Mouse (Mus musculus): Measurements from ENCODE around the gene Troap. TPM values are rescaled to one million over a fixed set of nuclear protein-coding genes. Genes with fewer than 3 reads are reported as not detected.

Troap gene
- polyA plus RNA-seq, 1 experiment from 2014 or later, result 29.2 TPM

DNA sequence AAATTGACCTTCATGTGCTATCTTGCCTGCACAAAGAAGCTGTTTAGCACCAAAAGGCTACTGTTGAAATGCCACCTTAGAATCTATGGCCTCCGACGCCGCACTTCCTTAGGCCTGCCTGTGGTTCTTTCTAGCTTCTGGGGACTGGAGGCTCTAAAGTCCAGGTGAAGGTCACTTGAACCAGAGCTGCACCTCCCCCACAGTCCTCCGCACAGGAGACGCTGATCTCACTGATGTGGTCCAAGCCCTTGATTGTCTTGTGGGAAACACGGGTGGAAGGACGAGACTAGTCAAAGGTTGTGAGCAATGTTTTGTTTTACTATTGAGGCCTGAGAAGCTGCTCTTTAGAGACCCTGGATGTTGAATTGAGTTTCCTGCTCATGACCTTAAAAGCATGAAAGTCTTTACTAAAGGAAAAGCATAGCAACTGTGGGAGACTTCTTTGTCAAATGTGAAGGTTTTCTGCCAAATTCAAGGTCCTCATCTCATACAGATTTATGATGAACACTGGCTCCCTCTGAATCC lies 41.6 kb upstream of the Troap start:
- ATAC-seq (ENCODE audit: low FRiP score), result no peak
- WGBS, result 70% methylated on average over 7 of the region's 7 CpGs
- Histone ChIP-seq H3K36me3 (peaks cover 19% of the 10 kb centered on the region), H3K9ac (no peak overlapping the region), H3K4me3 (no peak overlapping the region), H3K9me3 (replicated peaks) (no peaks in the 10 kb centered on the region), H3K27me3 (peaks cover 20% of the 10 kb centered on the region), H3K27ac (no peak overlapping the region), H3K4me2 (replicated peaks) (peak overlapping the region; percentile 64), H3K4me1 (peaks cover 24% of the 10 kb centered on the region)

- H3K27ac ChIP-seq, result no peak overlapping the region
- no peak overlapping the region for H3K4me2 ChIP-seq (replicated peaks)
- peaks cover 19% of the 10 kb centered on the region for H3K36me3 ChIP-seq
- ATAC-seq (ENCODE audit: low FRiP score), result no peak
- no peak overlapping the region for H3K9ac ChIP-seq
- peaks cover 20% of the 10 kb centered on the region for H3K27me3 ChIP-seq
- 92% methylated on average over 7 of the region's 7 CpGs for WGBS
- peaks cover 24% of the 10 kb centered on the region for H3K4me1 ChIP-seq
- H3K9me3 ChIP-seq (replicated peaks), result no peaks in the 10 kb centered on the region
- H3K4me3 ChIP-seq, result no peak overlapping the region
These were observed 40.7 kb upstream of the Troap start for GRCm38 (mm10) chr15:99033498-99034270.

DNA sequence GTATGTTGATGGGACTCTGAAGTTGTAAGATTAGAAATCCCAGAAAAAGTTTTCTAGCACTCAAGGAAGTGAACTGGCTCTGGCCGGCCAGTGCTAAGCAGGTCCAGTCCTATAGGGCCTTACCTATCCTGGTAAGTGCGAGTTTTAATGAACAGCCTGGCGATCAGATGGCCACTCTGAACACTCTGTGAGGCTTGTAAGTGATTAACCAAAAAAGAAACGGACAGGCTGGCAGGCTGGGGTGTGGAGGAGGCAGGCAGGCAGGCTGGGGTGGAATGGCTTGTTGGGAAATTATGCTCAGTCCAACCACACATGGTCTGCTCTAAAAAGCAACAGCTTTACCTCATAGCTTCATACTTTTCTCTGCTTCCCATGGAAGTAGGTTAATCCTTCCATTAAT lies 38.9 kb upstream of the Troap start:
- peaks cover 12% of the 10 kb centered on the region; the same call in 1 of the 2 replicates for H3K4me1 ChIP-seq
- no peaks in the 10 kb centered on the region for H3K9me3 ChIP-seq (replicated peaks)

DNA sequence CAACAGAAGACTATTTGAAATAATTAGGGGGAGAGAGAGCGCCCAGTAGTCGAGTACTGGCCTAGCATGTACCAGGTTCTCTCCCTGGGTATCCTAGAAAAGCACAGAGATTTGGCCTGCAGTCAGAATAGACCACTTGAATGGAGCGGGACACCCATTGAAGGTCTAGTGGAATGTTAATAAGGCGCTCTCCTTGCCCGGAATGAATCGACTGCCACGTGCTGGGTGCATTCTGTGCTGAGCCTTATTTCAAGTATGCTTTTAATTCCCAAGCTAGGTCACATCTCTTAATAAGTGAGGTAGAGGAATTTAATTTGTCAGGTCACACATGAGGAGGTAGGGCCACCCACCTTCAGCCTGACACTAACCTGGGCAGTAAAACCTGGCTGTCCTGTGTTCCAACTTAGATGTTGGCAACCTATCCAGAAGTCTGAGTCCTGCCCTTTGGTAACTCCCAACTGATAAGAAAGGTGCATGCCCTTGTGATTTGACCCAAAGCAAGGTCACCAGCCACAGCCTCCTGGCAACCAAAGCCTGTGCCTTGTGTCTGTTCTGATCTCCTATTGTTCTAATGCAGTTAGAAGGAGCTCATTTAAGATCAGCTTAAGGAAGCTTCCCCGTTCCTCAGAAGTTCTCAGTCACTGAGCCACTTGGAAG lies 38.0 kb upstream of the Troap start:
- no peak for ATAC-seq (ENCODE audit: low FRiP score)
- Histone ChIP-seq H3K36me3 (peaks cover 19% of the 10 kb centered on the region), H3K27me3 (0 out of 2 replicates have a peak, but pooled peaks cover 1% of the 10 kb centered on the region), H3K4me2 (replicated peaks) (no peak overlapping the region), H3K4me1 (peaks cover 20% of the 10 kb centered on the region), H3K27ac (no peak overlapping the region), H3K9me3 (replicated peaks) (no peaks in the 10 kb centered on the region), H3K4me3 (no peak overlapping the region), H3K9ac (no peak overlapping the region)
- WGBS, result 91% methylated on average over 8 of the region's 8 CpGs

More for the DNA sequence above, 38.9 kb upstream of the Troap start:
- 81% methylated on average over 4 of the region's 4 CpGs for WGBS
- Histone ChIP-seq H3K27ac (no peak overlapping the region), H3K36me3 (peaks cover 19% of the 10 kb centered on the region), H3K9ac (no peak overlapping the region), H3K4me2 (replicated peaks) (no peak overlapping the region), H3K27me3 (peaks cover 10% of the 10 kb centered on the region), H3K4me3 (no peak overlapping the region)
- no peak for ATAC-seq (ENCODE audit: low FRiP score)

GRCm38 (mm10) chr15:99038025-99038424 lies 36.4 kb upstream of the Troap start:
- H3K9me3 ChIP-seq (replicated peaks), result no peaks in the 10 kb centered on the region
- WGBS, result 85% methylated on average over 1 of the region's 1 CpGs

GRCm38 (mm10) chr15:99038797-99039196 lies 35.6 kb upstream of the Troap start:
- H3K27ac ChIP-seq, result no peak overlapping the region
- no peak overlapping the region for H3K4me3 ChIP-seq
- H3K27me3 ChIP-seq, result no peaks in the 10 kb centered on the region
- H3K9ac ChIP-seq, result no peak overlapping the region
- peaks cover 19% of the 10 kb centered on the region for H3K36me3 ChIP-seq
- WGBS, result 90% methylated on average over 5 of the region's 5 CpGs
- H3K4me1 ChIP-seq, result peaks cover 11% of the 10 kb centered on the region
- H3K9me3 ChIP-seq (replicated peaks), result no peaks in the 10 kb centered on the region
- ATAC-seq (ENCODE audit: low FRiP score), result no peak
- no peak overlapping the region for H3K4me2 ChIP-seq (replicated peaks)

More at GRCm38 (mm10) chr15:99038025-99038424, 36.4 kb upstream of the Troap start:
- Histone ChIP-seq H3K4me3 (no peak overlapping the region), H3K4me1 (peaks cover 14% of the 10 kb centered on the region), H3K9ac (no peak overlapping the region), H3K27ac (no peak overlapping the region), H3K27me3 (no peaks in the 10 kb centered on the region), H3K36me3 (peaks cover 19% of the 10 kb centered on the region), H3K4me2 (replicated peaks) (no peak overlapping the region)
- ATAC-seq (ENCODE audit: low FRiP score), result no peak

- H3K4me1 ChIP-seq, result peaks cover 11% of the 10 kb centered on the region
- H3K9ac ChIP-seq, result no peak overlapping the region
- no peaks in the 10 kb centered on the region for H3K9me3 ChIP-seq (replicated peaks)
- H3K27me3 ChIP-seq, result no peaks in the 10 kb centered on the region
- H3K4me2 ChIP-seq (replicated peaks), result no peak overlapping the region
- 84% methylated on average over 4 of the region's 4 CpGs for WGBS
- no peak overlapping the region for H3K27ac ChIP-seq
- peaks cover 19% of the 10 kb centered on the region for H3K36me3 ChIP-seq
- no peak for ATAC-seq (ENCODE audit: low FRiP score)
- H3K4me3 ChIP-seq, result no peak overlapping the region
These were observed 35.1 kb upstream of the Troap start for GRCm38 (mm10) chr15:99039306-99039705.

DNA sequence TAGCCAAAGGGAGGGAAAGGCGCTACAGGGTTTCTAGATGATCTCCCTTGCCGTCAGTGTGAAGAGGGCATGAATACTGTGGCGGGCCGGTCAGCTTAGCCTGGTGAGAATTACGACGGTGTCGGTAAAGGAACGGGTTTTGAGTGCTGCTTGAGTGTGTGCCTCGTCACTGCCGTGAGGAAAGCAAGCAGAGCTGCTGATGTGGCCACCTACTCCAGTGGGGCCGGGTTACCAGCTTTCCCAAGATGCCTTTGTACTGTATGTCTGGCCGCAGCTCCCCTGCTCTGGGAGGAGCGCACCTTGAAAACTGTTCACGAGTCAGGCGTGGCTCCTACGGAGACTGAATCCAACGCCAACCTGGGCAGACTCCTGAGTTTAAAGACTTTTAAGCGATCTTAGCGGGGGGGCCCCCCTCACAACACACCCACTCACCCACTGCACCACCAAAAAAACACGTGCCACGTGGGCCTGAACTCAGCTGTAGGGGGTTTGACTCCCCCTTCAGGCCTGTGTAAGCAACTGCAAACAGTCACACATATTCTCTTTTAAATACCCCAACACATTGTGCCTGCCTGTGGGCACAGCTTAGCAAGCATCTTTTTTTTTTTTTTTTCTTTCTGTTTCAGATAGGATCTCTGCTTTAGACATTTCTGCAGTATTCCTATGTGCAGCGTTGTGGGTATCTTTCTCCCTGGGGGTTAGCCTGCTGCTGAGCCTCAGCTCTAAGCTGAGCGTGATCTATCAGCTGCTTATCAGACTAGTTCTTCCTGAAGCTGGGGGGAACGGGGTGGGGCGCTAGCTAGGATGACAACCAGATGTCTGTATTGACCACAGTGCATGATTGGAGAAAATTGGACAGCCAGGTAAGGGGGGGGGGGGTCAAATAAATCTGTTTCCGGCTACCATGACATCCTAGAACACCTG lies 34.1 kb upstream of the Troap start:
- Histone ChIP-seq H3K9me3 (replicated peaks) (no peaks in the 10 kb centered on the region), H3K27ac (no peak overlapping the region), H3K4me1 (peaks cover 15% of the 10 kb centered on the region), H3K36me3 (peaks cover 12% of the 10 kb centered on the region), H3K4me3 (no peak overlapping the region), H3K27me3 (no peaks in the 10 kb centered on the region), H3K4me2 (replicated peaks) (no peak overlapping the region), H3K9ac (no peak overlapping the region)
- WGBS, result 73% methylated on average over 26 of the region's 26 CpGs
- ATAC-seq (ENCODE audit: low FRiP score), result no peak

GRCm38 (mm10) chr15:99040920-99041856 lies 33.2 kb upstream of the Troap start:
- no peak for ATAC-seq (ENCODE audit: low FRiP score)
- no peak overlapping the region for H3K9ac ChIP-seq
- no peak overlapping the region for H3K4me2 ChIP-seq (replicated peaks)
- H3K9me3 ChIP-seq (replicated peaks), result no peaks in the 10 kb centered on the region
- no peak overlapping the region for H3K27ac ChIP-seq
- H3K4me3 ChIP-seq, result no peak overlapping the region
- 52% methylated on average over 21 of the region's 21 CpGs for WGBS
- H3K27me3 ChIP-seq, result no peaks in the 10 kb centered on the region
- peaks cover 6% of the 10 kb centered on the region; the same call in 1 of the 2 replicates for H3K36me3 ChIP-seq
- H3K4me1 ChIP-seq, result peaks cover 15% of the 10 kb centered on the region

GRCm38 (mm10) chr15:99042334-99042733 lies 32.0 kb upstream of the Troap start:
- Histone ChIP-seq H3K4me2 (replicated peaks) (no peak overlapping the region), H3K36me3 (no peaks in the 10 kb centered on the region), H3K4me1 (peaks cover 15% of the 10 kb centered on the region), H3K4me3 (no peak overlapping the region), H3K27me3 (no peaks in the 10 kb centered on the region), H3K9me3 (replicated peaks) (no peaks in the 10 kb centered on the region), H3K27ac (no peak overlapping the region), H3K9ac (no peak overlapping the region)
- ATAC-seq (ENCODE audit: low FRiP score), result no peak
- WGBS, result 88% methylated on average over 5 of the region's 5 CpGs

DNA sequence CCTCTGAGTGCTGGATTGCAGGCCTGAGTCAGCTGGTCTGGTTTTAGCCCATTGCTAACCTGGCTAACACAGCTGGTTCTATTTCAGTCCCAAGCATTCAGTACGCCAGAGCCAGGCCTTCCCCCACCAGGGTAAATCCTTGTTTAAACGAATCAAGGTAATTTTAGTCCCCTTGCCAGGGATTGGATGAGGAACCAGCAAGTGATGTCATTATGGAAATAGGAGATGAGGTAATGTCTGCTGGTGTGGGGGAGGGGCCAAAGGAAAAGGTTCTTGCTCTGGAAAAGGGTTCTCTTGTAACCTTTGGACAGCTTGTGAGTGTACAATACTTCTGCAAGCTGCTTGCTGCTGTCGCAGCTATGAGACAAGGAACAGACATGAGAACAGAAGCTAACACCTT lies 29.5 kb upstream of the Troap start:
- Histone ChIP-seq H3K4me3 (no peak overlapping the region), H3K36me3 (no peaks in the 10 kb centered on the region), H3K4me1 (peaks cover 15% of the 10 kb centered on the region), H3K9ac (no peak overlapping the region), H3K9me3 (replicated peaks) (no peaks in the 10 kb centered on the region), H3K27me3 (0 out of 2 replicates have a peak, but pooled peaks cover 2% of the 10 kb centered on the region), H3K4me2 (replicated peaks) (no peak overlapping the region), H3K27ac (no peak overlapping the region)
- WGBS, result 73% methylated on average over 3 of the region's 3 CpGs
- ATAC-seq (ENCODE audit: low FRiP score), result no peak

Data from hindbrain, embryonic 12.5 days (tissue).